Mouse (Mus musculus) heart, adult 2 months (tissue): ENCODE results near the gene Ninj1.

Source experiments
- CTCF ChIP-seq: fragments of 200-600 bp; IDR thresholded peaks from 2 replicates; pipeline ENCODE4 v1.8.1; 2022; ENCODE audit warnings: antibody characterized with exemption, mild to moderate bottlenecking, moderate library complexity
- POLR2A ChIP-seq: fragments of 200-500 bp; IDR thresholded peaks from 2 replicates; pipeline ENCODE4 v1.6.1; 2011; ENCODE audit warnings: mild to moderate bottlenecking, low read depth, low read length, control low read depth; ENCODE audit not compliant: insufficient read depth

- TF ChIP-seq CTCF (no peak), POLR2A (no peak)
Measured at GRCm38 (mm10) chr13:49214454-49214853, 27.2 kb downstream of the Ninj1 start.
